Mouse (Mus musculus): Measurements from ENCODE around the gene Erc2.
A peak's percentile ranks its signal among the peaks of the same experiment; 100 is the strongest.

Gene Erc2

DNA sequence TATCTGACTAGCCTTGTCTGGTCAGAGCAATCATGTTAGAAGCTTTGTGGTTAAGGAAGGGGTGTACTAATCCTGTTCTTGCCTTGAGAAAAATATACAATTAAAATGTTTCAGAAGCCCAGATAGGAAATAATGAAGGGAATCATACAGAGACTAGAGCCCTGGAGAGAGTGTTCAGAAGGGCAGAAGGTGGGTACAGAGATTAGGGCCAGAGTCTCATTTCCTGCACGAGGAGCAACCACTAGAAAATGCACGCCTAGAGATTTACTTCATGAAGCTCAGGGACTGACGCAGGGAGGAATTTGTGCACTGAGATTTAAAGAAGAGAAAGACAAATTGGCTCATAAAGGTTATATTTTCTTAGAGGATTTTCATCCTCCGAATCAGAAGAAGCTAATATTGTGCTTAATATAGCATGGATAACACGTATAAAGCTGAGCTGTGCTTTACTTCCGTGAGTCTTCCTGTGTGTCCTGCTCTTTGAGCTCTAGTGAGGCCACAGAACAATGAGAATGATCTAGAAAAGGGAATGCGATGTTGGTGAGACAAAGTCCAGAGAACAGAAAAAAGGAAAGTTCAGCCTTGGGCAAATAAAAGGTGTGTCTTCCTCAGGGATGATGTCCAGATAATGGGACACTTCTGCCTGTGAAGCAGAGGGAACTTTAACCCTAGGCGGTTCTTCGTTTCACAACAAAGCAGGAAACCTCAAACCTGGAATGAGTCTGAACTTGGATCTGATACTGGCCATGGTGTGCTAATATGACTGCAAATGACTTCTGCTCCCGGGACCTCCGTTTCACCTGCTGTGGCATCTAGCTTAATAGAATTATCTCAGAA, 45.0 kb downstream of the Erc2 start:
- no peak for DNase-seq (ENCODE audit: low spot score)

- no peak for DNase-seq (ENCODE audit: low spot score)
These were observed 45.9 kb downstream of the Erc2 start for GRCm38 (mm10) chr14:27668151-27668550.

- no peak for DNase-seq (ENCODE audit: low spot score)
These were observed 47.7 kb downstream of the Erc2 start for GRCm38 (mm10) chr14:27669939-27670338.

DNA sequence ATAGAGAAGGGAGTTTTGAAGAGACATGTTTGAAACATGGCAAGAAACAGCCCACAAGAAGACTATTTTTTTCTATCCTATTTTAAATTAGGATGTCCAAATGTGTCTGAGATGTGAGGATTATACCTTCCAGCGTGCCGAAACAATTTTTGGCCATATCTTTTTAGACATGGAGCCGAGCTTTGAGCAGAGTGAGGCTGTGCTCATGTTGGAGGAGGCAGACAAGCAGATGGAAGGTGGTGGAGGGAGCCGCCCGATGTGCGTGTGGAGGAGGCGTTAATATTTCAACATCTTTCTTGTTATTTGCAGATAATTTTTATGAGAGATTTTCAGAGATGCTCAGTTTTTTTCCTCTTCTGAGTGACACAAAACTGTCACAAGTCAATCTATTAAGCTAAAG, 50.5 kb downstream of the Erc2 start:
- no peak for DNase-seq (ENCODE audit: low spot score)

GRCm38 (mm10) chr14:27674096-27674495, 51.9 kb downstream of the Erc2 start:
- DNase-seq (ENCODE audit: low spot score): no peak

- DNase-seq (ENCODE audit: low spot score): no peak
These were observed 52.3 kb downstream of the Erc2 start for GRCm38 (mm10) chr14:27674561-27674960.

GRCm38 (mm10) chr14:27675071-27675470, 52.8 kb downstream of the Erc2 start:
- DNase-seq (ENCODE audit: low spot score): no peak

DNA sequence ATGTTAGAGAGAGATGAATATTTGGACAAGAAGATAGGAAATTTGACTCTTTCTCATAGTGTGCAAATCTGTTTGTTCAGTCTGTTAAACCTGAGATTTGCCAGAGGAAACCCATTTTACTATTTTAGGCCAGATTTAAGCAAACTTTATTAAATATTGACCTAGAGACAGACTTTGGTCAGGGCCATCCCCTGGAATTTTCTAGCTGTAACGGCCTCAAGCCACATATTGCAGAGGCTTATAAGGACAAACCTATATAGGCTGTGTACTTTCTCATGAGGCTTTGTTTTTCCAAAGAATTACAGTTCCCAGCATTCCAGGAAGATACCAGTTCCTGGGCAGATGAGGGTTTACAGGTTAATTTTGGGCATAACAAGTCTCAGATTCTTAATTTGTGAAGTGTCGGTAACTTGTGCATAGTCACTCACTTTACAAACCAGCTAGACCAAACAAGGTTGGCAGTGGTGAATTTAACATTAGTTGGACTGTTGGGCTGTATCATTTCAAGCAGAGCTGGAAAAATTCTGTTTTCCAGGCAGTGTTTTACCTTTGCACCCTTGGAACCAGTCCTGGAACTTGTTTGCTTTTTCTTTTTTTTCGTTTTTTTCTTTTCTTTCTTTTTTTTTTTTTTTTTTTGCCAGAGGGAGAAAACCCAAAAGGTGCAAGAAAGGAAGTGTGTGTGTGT, 60.3 kb downstream of the Erc2 start:
- DNase-seq (ENCODE audit: low spot score): no peak

DNA sequence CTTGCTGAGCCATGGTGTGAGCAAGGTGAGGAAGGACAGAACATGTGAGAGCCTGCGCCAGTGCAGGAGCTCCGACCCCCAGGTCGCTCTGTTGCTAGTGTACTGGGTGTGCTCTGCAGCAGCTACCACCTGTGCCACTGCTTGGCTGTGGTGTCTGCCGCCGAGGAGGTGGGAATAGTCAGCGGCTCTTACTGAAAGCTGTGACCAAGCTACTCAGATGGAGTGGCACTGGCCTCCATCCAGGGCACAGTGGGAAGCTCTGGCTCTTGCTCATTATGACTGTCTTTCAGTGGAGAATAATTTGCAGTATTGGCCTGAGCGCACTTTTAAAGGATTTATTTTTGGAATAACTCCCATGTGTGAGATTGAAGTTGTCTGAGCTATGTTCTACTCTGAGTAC, 73.6 kb downstream of the Erc2 start:
- no peak for DNase-seq (ENCODE audit: low spot score)

GRCm38 (mm10) chr14:27717364-27717763, 95.1 kb downstream of the Erc2 start:
- DNase-seq (ENCODE audit: low spot score): no peak

DNA sequence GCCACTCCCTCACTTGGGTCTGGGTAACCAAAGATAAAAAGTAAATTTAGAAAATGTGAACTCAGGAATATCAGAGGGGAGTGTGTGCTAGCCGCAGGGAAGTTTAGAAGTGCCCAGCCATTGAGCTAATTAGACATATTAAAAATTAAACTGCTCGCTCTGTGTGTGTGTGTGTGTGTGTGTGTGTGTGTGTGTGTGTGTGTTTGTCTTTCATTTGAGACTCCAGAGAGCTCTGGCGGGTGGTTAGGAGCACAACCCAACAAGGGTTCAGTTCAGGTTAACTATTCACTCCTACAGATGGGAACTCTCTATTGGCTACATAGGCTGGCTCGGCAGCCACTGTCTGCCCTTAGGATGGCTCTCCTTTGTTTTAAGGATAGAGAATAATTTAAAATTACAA, 97.4 kb downstream of the Erc2 start:
- no peak for DNase-seq (ENCODE audit: low spot score)

GRCm38 (mm10) chr14:27720944-27721343, 98.7 kb downstream of the Erc2 start:
- DNase-seq (ENCODE audit: low spot score): no peak

DNA sequence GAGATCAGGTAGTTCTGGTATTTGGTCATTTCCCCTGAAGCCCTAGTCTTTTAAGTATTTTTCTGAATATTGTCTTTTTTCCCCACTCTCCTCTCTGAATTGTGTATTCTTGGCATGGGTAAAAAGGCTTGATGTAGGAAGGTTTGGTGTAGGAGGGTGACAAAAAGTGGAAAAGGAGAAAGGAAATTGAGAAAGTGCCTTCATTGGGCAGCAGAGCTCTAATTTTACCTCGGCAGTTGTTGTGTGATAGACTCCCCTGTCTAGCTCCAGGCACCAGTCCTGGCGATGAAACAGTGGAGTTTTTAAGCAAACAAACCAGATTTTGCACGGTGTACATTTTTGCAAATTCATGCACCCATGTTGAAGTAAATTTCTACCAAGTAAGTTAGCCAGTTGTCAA, 99.5 kb downstream of the Erc2 start:
- no peak for DNase-seq (ENCODE audit: low spot score)

DNA sequence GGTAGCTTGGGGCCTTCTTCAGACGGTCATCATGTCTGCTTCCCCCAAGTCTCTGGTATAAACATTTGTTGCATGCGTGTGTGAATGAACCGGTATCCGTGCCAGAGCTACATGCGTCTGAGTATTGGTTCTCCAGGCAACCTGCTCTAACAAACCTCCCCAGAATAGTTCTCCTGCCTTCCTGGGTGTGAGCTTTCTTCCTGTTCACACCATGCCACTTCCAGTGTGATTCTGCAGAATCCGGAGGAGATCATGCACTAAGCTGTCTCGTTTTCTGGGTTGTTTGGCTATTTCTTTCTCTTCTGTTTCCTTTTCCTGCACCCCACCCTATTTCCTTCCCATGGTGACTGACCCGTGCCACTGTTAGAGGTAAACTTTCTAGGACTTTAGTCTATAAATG, 105.3 kb downstream of the Erc2 start:
- DNase-seq (ENCODE audit: low spot score): no peak

DNA sequence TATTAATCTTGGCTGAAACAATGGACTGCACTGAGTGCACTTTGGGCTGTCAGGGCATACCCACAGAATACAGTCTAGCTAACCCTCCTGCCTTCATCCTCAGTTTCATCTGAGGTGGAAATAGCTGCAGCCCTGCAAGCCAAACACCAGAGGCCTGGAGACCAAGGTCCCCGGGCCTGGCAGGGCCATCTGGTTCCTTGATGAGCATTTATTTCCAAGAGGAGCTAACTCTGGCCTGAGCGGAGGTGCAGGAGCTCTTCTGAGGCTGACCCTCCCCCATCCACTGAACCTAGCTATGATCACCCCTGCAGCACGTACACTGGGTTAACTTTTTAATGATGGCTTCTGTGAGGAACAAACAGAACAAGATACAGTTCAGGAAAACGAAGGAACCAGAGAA, 108.9 kb downstream of the Erc2 start:
- DNase-seq (ENCODE audit: low spot score): no peak

DNA sequence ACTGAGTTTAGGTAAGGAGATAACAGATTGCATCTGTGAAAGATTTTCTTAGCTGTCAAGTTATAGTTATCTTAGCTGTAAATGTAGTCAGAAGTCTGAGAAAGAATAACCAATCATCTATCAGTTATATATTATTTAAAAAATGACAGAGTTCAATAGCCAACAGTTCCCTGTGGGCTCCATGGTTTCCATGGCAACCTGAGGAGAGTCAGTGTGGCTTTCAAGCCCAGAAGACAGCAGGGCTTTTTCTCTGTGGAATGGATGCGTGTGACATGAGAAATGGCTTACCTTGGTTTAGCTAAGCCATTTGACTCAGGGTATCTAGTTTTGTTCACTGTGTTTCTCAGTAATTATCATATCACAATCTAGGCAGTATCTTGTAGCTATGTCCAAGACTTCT, 117.2 kb downstream of the Erc2 start:
- no peak for DNase-seq (ENCODE audit: low spot score)

GRCm38 (mm10) chr14:27741248-27741916, 119.2 kb downstream of the Erc2 start:
- peak; percentile 42 for DNase-seq (ENCODE audit: low spot score)

DNA sequence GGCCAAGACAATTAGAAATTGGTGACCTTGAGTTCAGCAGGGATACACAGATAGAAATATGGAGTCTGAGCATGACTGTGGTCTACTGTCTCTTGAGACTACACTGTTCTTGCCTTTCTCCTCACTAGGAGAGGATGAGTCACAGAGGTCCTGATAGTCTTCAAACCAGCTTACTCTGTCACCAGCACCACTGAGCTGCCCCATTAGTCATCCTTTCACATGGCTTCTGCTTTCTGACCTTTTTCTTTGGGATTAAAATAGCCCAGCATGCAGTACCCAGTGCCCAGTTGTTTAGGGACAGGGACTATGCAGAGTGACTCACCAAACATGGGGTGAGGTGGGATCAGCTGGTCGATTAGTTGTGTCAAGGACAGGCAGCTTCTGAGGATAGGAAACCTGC, 132.1 kb downstream of the Erc2 start:
- no peak for DNase-seq (ENCODE audit: low spot score)

DNA sequence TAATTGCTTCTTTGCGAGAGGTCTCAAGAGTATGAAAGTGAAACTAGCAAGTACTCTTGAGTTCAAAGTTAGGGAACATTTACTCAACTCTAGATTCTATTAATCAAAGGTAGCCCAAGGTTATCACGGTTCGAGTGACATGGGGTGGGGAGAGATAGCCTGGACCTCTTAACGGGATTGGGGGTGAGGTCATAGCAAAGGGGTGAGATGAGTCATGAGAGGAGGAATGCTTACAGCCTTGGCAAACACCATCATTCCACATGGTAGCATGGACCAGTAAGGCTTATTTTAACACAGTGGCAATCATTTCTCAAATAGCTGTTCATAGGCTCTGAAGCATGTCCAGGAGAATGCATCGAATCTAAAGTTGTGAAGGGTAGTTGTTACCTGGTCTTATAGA, 134.7 kb downstream of the Erc2 start:
- no peak for DNase-seq (ENCODE audit: low spot score)

DNA sequence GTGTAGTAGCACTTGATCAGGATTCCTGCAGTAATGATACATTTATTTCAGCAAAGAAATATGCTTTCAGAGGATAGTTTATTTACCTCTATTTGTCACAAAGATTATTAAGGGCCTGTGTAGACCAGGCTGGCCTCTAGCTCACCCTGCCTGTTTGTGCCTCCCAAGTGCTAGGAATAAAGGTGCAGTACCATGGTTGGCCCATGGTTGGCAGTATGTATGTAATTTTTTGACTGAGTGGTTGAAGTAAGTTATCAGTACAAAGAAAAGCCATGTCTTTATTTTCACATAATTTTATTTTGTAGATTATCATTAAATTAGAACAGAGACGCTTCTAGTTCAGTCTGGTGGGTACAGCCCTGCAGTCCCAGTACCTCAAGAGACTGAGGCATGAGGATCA, 136.0 kb downstream of the Erc2 start:
- DNase-seq (ENCODE audit: low spot score): no peak

DNA sequence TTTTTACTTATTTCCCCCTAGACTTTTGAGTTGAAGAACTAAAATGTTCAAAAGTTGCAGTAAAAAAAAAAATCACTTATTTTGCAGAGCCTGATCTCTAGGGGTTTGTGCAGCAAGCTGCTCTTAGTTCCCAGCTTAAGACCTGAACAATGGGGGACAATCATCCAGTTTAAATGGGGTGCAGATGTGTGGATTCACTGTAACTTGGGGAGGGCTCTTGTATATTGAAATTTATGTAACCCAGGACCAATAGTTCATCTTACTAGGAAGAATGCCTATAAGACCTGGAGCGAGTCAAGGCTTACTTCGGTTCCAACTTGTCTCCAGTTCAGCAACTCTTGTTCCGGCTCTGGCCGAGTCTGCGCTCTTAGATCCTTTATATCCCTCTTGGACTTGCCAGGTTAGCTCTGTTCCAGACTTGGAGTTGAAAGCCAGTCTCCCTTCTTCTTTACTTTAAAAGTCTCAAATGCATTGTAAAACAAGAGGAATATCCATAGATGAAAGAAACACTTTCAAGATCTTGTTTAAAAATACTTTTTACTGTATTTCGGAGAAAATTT, 136.9 kb downstream of the Erc2 start:
- DNase-seq (ENCODE audit: low spot score): no peak

GRCm38 (mm10) chr14:27759982-27760381, 137.8 kb downstream of the Erc2 start:
- no peak for DNase-seq (ENCODE audit: low spot score)

- no peak for DNase-seq (ENCODE audit: low spot score)
These were observed 153.1 kb downstream of the Erc2 start for GRCm38 (mm10) chr14:27775367-27775766.

Measured in c-Kit-positive CD71-positive TER-119-positive erythroid progenitor cells, embryonic 14.5 days (primary cell).